ENCODE assay signal across 16 mouse cellular contexts in genomic region chr1:143484936-143485335, GRCm38 (mm10).
"Had no signal": no experiment of that assay in that cellular context is flagged by ENCODE, and none has a peak within 500 bp of the region (broad histone marks: within the 10 kb centered on the region; RNA-seq: fewer than 3 reads in every experiment).

No protein-coding gene starts in this region.

- H3K4me3 ChIP-seq: neural tube, embryonic 13.5 days; neural tube, embryonic 15.5 days; stomach, embryonic 15.5 days had no signal

- H3K9me3 ChIP-seq: neural tube, embryonic 13.5 days; neural tube, embryonic 15.5 days; stomach, embryonic 15.5 days had no signal

- H3K4me1 ChIP-seq: neural tube, embryonic 13.5 days; neural tube, embryonic 15.5 days; stomach, embryonic 15.5 days had no signal

- H3K4me2 ChIP-seq: neural tube, embryonic 13.5 days; neural tube, embryonic 15.5 days; stomach, embryonic 15.5 days had no signal

- DNase-seq: retina, postnatal 1 day; right cerebral cortex, adult 18-20 months; right cerebral cortex, postnatal 14 days; right cerebral cortex, postnatal 25 days; right cerebral cortex, postnatal 4 days; spleen, adult 18-20 months; thymus, adult 18-20 months; thymus, adult 2 months; thymus, postnatal 14 days; thymus, postnatal 25 days; thymus, postnatal 36 days; thymus, postnatal 4 days had no signal

- H3K27ac ChIP-seq: neural tube, embryonic 13.5 days; neural tube, embryonic 15.5 days; stomach, embryonic 15.5 days; stomach, postnatal 0 days had no signal

- H3K9ac ChIP-seq: neural tube, embryonic 13.5 days; neural tube, embryonic 15.5 days; stomach, embryonic 15.5 days had no signal

- H3K27me3 ChIP-seq: neural tube, embryonic 13.5 days; neural tube, embryonic 15.5 days; stomach, embryonic 15.5 days had no signal

- H3K36me3 ChIP-seq: neural tube, embryonic 13.5 days; neural tube, embryonic 15.5 days; stomach, embryonic 15.5 days had no signal
